Mouse (Mus musculus) kidney, postnatal 14 days (tissue): ENCODE measurements around the gene Snx30.

Source experiments
- DNase-seq: peaks from one replicate; pipeline ENCODE4 v3.0.0; 2022; ENCODE audit warnings: mixed read lengths

Snx30 gene

DNA sequence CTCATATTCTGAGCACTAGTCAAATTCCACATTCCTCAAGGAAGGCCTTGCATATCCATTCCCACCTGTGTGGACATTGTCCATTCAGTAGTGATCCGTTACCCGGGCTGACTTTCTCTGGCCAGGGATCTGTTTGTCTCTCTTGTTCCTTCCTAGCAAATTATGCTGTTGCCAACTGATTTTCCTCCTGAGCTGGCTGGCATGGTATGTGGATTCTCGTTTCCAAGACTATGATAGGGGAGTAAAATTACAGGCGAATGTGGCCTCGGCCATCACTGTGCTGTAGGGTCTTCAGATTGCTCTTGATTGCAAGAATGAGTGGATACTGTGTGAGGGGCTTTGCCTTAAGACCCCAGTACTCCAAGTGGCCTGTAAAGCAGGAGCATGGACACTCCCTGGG, 20.7 kb downstream of the Snx30 start:
- no peak for DNase-seq

DNA sequence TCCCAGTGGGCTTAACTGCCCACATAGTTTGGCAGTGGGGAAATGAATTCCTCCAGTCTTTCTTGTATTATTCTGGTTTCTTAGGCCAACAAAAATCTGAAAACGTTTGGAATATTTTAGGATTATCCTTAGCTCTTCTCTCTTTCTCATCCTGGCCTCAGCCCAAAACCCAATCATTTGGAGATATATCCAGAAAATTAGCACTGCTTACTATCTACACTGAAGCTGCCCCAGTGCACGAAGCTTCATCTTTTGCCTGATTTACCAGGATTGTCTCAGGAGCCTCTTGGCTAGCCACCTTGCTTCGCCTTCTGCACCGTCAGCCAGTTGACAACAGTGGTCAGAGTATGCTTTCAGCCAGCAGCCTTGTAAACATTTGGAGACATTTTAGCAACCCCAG, 23.4 kb downstream of the Snx30 start:
- no peak for DNase-seq

DNA sequence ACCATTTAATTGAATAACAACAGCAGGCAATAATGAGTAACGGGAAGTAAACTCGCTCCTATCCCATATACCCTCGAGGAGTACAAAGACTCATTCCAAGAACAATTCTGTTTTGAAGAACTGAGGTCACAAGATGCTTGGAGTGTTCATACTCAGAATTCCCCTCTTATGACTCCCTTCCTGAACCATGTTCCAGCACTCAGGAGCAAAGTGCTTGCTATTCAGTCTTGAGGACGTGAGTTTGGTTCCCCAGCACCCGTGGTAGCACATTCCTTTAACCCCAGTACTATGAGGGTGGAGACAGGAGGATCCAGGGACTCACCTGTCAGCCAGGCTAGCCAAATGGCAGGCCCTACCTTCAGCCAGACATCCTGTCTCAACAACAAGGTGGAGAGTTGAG, 25.4 kb downstream of the Snx30 start:
- DNase-seq = no peak

DNA sequence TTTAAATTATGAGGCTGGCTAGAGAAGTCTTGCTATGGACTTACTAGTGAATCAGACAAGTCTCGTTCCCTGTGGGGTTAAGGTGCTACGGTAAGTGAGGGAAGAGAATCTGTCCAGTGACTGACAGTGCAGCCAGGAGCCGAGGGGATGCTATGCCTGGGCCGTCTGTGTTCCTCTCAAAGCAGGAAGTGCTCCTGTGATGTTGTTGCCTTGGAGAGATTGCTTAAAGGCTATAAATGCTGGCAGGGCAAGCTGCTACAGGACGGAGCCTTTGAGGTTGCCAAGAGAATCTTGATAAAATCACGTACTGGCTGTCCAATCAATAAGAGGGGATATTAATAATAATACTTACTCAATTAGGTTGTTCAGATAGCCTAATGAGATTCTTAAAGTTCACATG, 27.2 kb downstream of the Snx30 start:
- DNase-seq = no peak

DNA sequence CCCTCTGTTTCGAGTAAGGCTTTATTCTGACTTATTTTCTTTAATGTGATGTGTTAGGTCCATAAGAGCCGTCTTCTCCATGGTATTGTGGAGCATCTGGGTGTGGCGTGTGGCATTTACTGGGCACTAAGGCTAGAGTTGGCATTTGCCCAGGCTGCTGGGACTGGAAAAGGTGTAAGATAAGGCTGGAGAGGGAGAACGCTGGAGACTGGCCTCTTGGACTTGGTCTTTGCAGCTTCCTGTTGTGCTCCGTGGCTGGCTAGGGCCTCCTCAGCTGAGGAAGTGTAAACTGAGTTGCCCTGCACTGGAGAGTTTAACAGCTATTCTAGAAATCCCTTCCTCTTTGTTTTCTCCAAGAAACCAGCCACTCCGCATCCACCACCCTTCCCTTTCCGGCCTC, 32.0 kb downstream of the Snx30 start:
- peak; percentile 30 for DNase-seq

DNA sequence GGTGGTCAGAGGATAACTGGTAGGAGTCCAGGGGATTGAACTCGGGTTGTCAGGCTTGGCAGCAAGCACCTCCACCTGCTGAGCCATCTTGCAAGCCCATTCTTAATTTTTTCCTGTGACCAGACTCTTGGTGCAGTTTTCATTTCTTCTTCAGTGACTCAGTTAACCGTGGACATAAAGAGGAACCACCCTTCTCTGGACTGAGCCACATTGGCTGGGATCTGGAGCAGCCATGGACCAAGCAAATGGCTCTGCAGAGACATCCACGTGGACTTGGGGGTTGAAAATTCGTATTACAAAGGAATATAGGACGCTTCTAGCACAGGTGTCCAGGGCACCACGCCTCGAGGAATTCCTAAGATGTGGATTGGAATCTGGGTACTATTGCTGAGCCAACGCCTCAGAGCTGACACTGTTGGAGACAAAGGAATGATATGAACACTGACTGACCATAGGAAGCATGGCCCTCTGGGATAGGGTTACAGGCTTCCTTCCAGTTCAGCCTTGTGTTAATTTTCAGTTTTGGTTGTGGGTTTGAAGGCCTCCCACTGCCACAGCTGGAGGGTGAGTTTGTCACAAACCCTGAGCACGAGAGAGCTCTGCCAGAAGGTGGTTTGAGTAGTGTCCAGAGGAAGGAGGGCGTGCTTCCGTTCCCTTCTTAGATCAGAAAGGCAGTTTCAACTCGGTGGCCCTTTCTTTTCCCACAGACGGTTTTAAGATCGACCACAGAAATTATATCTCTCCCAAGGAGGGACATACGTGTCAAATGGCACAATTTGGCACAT, 39.0 kb downstream of the Snx30 start:
- peak; percentile 37 for DNase-seq

DNA sequence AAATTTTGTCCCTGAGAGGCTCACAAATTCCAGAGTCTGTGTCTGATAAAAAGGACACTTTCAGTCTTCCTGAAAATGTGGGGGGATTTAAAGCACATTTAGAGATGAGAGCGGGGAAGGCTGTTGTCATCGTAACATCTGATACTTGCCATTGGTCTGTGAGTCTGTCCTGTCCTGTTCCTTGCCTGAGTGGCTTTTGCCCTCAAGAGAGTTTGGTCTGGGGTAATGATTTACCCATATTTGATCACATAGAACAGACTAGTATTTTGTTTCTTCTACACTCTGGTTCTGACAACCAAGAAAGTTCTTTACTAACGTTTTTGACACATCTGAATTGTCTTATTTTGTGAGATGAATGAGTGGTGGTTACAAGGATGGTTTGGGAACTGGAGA, 39.6 kb downstream of the Snx30 start:
- peak; percentile 30 for DNase-seq

DNA sequence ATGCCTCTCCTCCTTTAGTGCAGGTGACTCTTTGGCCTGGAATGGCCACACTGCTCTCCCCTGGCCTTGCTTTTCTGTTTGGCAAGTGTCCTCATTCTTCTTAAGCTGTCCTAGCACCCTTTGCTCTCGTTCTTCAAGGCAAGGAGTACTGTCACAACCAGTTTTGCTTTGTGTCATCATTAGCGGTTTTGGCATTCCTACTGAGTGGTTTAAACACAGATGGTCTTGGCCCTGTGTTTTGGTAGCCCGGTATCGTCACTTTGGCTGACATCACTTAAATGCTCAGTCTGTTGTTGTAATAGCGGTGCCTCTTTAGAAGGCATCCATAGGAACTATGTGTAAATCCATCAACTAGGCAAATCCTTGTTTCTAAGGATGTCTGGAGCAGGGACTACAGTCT, 41.8 kb downstream of the Snx30 start:
- DNase-seq = no peak

DNA sequence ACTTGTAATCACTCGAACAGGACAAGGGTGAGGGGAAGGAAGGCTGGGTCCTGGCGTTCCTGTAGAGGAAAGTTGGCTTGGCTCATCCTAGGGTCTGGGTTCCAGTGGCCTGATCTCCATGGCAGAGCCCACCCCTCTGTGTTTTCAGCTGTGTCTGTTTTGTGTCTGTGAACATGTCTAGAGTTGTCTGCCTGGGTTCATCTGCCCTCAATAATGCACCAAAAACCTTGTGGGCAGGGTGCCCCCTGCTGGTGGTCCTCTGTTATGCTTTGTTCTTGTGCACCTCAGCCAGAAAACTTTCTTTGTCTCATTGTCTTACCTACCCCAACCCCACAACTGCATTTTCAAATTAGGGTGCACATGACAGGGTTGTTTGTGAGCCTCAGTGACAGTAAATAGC, 44.5 kb downstream of the Snx30 start:
- peak; percentile 76 for DNase-seq

DNA sequence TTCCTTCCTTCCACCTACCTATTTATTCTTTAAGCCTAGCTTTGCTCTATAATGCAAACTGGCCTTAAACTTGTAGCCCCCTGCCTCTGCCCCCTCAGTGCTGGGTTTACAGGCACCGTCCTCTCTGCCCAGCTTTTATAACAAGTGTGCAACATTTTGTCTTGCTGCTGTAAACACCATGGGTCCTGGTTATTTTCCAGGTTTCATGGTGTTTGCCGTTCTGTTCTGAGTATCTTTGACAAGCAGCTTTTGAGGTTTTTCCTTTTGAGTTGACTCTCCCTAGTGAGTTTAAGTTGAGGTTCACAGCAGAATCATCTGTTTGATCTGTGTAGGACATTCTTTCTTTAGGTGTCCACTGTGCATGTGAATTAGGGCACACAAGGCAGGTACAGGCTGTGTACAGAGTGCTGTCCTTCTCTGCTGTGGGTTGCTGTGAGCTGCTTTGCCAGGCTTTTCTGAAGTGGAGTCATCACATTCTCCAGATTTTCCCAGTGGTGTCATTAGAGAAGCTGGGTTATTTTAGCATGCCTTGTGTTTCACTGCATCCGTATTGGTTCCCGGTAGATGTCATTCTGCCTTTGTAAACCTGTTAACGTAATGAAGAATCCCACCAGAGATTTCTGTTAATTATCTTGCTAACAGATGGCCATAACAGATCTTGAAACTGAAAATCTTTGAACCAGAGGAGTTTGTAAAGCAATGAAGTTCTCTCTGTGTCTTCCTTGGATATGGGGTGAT, 45.4 kb downstream of the Snx30 start:
- DNase-seq = no peak

DNA sequence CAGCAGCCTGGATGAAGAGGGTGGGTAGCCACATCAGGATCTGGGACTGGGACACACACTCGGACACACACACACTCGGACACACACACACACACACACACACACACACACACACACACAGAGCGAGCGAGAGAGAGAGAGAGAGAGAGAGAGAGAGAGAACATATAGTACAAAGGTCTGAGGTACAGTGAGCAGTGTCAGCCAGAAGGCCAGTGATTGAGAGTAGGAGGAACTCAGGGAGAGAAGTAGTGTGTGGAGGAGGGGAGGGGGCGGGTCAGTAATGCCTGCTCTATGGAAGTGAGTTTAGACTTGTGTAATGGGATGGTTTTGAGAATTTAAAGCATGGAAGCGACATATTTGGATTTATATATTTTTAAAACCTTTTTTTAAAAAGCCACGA, 47.5 kb downstream of the Snx30 start:
- DNase-seq = no peak

DNA sequence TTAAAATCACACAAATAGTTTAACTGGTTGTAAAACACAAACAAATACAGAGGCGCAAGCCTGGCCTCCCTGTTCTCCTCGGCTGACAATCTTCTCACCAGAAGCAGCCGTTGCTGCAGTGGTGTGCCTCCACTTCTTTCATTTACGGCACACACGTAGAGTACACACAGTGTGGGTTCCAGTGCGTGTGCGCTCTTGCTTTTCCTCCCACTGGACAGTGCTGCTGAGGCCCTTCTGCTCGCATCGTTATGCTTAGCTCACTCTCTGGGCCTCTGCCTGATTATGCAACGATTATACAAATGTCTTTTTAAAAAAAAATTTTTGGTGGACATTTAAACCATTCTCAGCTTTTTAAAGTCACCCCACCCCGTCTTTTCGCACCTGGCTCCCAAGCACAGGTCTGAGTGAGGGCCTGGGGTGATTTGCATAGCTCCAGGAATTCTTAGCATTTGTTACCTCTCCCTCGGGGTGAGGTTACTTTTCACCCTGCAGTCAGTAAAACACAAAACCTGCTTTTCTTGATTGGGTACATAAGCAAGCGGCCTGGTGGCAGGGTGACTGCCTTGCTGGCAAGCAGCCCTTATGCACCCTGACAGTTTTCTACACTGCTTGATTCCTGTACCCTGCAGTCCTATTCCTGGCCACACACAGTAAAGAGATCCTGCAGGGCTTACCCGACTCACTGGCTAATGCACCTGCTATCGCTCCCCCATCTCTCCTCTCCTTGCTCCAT, 54.2 kb downstream of the Snx30 start:
- peak; percentile 80 for DNase-seq

DNA sequence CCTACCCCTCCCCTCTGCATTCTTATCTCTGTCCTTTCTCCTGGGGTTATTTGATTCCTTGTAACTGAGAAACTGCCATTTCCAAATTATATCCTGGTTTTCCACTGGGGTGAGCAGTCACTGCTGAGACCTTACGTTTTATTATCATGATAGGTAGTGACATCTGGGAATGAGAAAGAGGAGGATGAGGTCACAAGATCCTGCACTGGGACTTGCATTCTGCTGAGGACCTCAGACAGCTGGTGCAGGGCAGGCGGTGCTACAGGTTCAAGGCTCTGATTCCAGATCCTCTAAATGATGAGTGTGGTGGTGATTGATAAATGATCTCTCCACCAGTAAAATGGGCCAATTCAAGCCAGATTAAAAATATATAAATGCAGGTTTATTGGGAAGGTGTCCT, 54.8 kb downstream of the Snx30 start:
- DNase-seq = no peak

DNA sequence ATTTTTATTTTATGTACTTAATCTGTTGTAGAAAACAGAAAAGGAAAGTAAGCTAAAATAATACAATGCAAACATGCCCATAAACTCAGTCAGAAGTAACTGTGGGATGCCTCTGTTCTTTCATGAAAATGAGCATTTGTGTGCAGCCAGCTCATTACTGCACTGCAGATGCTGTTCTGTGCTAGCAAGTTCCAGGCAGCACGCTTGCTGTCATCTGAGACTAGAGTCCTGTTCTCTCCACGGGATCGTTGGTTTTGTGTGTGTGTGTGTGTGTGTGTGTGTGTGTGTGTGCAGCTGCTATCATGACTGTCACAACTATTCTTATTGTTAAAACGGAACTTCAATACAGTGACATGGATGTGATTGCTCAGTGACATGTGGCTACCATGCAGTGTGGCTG, 56.2 kb downstream of the Snx30 start:
- no peak for DNase-seq

DNA sequence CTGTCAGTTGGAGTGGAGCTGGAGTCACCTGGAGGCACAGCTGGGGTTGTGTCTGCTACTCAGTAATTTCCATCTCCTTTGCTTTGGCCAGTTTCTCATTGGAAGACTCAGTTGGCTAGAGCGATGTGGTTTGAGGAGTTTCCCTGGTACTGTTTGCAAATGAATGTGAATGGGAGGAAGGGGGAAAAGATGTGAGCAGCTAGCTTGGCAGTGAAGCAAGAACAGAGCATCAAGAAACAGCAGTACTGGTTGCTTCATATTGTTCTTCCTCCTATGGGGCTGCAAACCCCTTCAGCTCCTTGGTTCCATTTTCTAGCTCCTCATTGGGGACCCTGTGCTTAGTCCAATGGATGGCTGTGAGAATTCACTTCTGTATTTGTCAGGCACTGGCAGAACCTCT, 56.7 kb downstream of the Snx30 start:
- DNase-seq = no peak

DNA sequence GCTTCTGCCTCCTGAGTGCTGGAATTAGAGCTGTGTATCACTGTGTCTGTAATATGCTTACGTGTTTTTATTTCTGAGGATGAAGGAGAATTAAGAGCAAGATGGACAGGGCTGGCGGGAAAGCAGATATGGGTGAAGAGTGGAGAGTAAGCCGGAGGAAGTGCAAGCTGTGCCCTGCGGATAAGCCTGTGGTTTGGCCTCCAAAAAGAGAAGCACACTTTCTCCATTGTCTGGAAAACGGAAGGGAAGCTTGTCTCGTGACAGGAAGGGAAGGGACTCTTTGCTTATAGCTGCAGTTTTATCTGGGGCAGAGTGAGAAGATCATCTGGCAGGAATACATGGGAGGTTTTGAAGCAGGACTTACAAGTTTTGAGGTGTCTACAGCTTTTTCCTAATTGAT, 58.2 kb downstream of the Snx30 start:
- no peak for DNase-seq

DNA sequence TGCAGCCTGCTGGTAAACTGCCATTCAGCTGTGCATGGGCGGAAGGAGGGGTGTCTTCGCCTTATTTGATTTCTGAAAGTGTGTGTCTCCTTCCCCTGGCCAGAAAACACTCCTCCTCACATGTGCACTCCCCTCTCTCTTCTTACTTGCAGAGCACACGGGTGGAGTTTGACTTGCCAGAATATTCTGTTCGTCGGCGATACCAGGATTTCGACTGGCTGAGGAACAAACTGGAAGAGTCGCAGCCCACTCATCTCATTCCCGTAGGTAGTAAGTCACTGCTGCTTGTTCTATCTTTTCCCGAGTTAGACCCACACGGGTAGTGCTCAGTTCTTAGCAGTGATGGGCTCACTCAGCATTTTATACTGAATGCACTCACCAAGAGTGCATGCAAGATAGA, 62.4 kb downstream of the Snx30 start:
- DNase-seq = no peak

DNA sequence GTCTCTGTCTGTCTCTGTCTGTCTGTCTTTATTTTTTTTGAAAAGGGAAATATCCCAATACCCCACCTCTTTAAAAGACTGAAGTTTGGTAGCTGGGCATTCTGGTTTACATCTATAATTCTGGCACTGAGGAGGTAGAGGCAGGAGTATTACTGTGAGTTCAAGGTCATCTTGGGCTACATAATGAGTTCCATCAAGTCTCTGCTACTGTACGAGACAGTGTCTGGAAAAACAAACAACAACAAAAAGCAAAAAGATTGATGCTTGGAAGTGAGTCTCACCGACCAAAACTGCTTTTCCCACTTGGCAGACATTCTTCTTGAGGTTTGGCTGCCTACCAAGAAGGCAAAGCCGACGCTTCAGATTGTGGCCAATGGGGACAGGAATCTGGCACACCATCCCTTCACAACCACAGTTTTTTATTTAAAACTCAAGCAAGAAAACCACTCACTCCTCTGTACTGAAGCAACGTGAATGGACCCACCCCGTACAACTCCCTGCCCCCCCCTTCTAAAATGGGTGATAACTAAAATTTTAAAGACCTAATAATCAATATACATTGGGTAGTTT, 63.9 kb downstream of the Snx30 start:
- DNase-seq = peak; percentile 54

DNA sequence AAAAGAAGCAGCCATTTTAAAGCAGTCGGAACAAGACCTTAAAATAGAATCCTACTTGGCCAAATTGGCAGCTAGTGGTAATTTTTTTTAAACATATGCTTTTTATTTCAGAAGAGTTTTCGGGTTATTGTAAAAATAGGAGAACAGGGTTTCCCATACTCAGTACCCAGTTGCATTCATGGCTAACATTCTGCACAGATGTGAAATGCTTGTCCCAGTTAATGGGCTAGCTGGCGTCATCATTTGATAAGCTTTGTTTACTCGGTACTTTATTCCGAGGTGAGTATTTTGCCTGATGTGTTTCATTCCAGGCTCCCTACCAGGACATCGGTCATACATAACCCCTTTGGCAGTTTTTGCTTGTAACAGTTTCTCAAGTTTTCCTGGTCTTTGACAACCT, 64.8 kb downstream of the Snx30 start:
- DNase-seq = no peak

DNA sequence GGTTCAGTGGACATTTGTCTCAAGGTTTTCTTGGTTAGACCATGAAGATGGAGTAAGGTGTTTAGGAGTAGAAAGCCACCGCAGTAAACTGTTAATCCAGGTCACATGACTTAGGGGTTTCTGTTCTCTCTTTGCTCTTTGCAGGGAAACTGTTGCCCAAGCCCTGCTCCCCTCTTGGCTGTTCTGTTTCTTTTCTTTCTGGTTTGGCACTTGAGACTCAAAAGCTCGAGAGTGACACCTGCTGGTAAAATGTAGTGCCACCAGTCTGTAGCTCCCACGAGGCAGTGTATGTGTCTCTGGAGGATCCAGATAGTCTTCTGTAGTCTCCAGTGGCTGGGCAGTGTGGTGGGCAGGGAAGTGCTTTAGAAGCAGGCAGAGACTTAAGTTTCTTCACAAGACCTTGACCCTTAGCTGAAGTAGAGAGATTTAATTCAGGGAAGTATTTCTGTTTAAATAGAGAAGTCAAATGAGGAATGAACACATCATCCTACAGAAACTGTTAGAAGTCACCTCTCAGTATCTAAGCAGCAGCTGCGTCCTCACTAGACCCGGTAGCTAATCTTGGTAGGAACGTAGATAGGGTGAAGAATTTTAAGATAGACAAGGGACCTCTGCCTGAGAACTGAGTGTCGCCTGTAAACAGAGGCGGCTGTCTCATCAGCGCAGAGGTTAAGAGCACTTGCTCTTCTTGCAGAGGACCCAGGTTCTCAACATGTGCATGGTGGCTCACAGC, 65.4 kb downstream of the Snx30 start:
- peak; percentile 86 for DNase-seq

DNA sequence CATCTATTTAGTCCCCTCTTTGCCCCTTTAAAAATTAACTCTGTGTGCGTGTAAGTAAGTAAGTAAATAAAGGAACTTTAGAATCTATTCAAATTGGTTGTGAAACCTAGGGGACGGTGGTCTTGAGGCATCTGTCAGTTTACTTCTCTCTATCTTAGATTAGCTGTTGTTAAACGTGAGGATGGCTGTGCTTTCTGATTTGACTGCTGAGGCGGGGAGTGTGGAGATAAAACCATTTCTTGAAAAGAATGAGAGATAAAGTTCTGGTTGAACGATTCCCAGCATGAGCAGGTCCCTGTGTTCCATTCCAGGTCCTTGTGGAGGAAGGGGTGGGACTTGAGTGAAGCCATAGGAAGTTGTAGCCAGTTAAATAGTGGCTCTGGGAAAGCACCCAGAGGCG, 67.6 kb downstream of the Snx30 start:
- DNase-seq = no peak

DNA sequence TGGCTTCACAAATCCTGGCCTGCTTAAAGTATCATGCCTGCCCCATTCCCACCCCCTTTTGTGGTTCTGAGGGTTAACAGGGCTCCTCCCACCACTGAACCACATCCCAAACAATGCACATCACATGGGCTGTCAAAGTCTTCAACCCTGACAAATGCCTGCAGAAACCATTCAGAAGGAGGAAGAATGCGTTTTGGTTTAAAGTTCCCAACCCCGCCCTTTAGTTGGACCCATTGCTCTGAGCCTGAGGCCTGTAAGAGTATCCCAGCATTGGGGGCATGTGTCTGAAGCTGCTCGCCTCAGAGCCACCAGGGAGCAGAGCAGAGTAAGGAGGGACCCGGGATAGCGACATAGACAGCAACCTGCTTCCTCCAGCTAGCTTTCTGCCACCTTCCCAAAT, 68.2 kb downstream of the Snx30 start:
- no peak for DNase-seq

DNA sequence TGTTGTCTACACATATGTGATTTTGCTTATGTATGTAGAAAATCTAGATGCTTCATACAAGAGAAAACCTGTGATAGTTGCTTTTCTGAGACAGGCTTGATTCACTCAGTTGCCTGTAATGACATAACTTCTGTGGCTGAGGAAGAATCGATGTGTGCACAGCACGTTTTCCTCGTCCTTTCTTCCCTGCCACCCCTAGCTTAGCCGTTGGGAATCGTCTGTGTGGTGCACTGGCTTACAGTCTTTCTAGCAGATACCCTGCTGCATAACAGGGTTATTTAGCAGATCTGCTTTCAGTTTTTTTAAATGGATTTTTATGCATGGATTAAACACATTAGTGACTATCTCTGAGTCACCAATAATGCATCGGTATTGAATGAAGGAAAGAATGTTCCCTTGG, 70.9 kb downstream of the Snx30 start:
- DNase-seq = no peak
